Mouse (Mus musculus) embryo, embryonic 9.5 days (tissue): Measurements from ENCODE around the gene Pecam1.
A peak's percentile ranks its signal among the peaks of the same experiment; 100 is the strongest.
"Not testable (repeated sequence)": the region's sequence is repeated elsewhere in the genome, so short reads cannot be mapped to it uniquely, and the experiment has no call there.

ENCODE experiments used
- DNase-seq: peaks from one replicate; pipeline ENCODE4 v3.0.0-alpha.2; 2017; ENCODE audit errors: extremely low spot score

The Pecam1 gene

DNA sequence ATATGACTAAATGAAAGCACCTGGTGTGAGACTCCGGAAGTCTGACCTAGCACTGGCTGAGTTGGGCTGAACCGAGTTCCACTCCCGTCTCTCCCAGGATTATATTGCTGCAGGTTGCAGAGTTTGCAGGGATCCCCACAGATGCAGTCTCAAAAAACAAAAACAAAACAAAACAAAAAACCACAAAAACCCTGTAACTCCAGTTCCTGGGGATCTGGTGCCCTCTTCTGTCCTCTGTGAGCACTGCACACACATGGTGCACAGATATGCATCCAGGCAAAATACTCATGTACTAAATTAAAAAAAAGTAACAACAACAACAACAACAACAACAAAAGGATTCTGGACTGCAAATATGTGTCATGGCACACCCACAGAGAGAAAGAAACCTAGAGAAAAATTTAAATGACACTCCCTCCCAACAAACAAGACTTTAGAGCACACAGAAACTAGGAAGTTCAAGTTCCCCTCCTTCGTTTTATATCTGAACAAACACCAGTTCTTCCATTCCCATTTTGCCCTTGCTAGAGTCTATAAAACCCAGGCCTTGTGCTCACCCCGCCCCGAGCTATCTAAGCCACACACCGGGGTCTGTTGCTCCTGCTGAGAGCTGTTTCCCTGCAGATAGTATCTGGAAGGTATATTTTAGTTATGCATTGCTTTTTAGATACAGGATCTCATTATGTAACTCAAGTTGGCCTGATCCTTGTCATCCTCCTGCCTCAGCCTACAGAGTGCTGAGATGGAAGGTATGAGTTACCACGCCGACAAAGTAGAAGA is 20.0 kb upstream of the Pecam1 start:
- DNase-seq, result no peak

DNA sequence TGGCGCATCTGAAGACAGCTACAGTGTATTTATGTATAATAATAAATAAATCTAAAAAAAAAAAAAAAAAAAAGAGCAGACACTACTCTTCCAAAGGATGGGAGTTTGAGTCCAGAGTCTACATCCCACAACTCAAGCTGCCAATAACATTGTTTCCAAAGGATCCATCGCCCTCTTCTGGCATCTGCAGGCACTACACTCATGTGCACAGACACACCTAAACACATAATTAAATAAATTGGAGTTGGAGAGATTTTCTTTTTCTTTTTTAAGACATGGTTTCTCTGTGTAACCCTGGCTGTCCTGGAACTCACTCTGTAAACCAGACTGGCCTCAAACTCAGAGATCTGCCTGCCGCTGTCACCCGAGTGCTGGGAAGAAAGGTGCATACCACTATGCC is 17.1 kb upstream of the Pecam1 start:
- no peak for DNase-seq

DNA sequence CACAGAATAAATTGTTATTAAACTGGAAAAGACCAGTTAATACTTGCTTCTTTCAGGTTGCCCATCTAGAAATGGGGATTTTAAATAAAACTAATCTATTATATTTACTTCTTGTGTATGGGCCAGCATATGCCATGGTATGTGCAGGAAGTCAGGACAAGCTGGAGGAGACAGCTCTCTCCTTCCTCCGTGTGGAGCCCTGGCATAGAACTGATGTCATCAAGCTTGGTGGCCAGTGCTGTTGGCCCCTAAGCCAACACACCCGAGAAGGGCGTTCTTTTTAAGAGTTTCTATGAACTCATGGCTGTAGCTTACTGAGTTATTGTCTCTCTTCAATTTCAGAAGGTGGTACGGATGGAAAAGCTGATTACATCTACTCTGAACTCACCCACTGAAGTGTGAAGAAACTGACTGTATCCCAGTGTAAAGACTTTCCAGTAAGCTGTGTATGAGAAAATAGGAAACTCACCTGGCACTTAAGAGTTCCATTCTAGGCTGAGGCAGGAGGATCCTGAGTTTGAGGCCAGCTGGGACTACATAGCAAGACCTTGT is 16.3 kb upstream of the Pecam1 start:
- no peak for DNase-seq

DNA sequence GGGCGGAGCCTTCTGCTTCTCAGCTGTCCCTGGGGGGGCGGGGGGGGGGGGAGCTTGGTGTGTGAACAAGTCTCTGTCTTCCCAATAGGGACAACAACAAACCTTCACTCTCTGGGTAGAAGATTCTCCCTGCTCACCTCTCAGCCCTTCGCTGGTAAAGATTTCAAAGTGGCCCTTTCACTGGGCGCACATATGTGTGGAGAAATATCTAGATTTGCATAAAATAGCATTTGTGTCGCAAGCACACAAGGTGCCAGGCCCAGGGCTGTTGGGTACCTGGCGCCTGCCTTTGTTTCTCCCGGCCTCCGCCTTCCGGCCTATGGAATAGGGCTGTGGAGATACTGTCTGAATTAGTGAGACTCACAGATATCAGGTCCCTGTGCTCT is 12.4 kb upstream of the Pecam1 start:
- DNase-seq, result no peak

DNA sequence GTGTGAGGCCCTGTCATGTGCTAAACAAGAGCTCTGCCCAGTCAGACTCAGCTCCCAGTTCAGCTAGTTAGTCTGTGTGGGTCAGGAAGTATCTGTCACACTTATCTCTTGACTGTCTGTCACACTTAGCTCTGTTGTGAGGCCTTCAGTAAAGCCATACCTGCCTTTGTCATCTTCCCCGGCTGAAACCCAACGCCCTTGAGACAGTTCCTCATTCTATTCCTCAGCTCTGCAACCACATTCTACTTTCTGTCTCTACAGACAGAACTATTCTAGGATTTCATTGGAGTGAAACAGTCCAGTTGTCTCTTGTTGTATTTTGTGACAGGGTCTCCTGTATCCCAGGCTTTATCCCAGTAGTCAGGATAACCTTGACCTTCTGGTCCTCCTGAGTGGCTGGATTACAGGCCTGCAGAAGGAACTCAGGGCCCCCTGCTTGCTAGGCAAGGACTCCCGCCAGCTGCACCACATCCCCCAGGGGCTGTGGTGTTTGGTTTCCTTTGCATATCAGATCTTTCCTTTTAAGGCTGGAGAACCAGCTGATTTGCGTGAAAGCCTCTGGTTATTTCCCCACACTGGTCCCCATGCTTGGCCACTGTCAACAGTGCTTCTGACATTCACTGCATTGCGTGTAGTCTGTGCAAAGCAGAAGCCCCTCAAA is 11.8 kb upstream of the Pecam1 start:
- DNase-seq, result no peak

DNA sequence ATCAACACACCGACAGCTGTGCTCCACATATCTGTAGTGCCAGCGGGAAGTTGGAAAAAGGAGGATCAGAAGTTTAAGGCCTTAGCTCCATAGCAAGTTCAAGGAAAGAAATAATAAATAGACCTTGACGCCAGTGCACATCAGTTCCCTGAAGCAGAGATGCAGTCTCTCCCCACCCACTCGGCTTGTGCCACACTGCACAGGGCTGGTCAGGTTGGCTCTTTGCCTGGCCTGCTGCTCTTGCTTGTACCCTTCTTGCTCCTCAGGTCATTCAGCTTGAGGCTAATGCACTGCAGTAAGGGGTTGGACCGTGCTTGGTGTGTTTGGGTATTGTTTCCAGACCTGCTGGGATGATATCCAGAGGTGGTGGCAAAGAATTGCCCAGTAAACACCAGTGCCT is 10.1 kb upstream of the Pecam1 start:
- no peak for DNase-seq

DNA sequence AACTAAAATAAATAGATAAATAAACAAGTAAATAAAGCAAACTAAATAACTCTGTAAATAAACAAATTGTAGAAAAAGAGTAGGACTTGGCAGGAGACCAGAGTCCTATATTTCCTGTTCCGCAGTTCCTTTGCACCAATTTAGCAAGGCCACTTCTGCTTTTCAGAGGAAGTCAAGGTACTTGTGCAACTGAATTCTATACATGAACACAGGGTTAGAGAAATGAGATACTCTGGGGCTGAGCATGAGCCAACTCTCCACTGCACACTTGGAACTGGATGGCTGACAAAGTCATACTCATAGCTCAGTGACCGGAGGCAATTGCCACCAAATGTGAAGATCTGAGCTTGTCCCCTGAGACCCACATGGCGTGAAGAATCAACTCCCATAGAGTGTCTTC is 8.6 kb upstream of the Pecam1 start:
- DNase-seq, result no peak

DNA sequence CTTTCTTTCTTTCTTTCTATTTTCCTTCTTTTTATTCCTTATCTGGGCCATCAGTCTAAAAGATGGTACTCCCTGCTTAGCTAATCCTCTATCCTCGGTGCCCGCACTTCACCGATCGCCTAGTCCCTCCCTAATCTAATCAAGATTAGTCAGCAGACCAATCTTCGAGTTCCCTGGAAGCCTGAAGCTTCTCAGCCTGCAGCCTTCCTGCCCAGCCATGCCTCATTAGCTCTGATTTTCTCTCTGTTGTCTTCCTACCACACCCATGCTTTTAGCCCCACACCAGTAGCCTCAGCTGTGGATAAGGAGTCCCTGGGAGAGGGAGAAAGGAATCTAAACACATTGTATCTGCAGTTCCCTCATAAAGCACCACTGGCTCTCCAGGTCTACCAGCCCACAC is 5.2 kb upstream of the Pecam1 start:
- no peak for DNase-seq

DNA sequence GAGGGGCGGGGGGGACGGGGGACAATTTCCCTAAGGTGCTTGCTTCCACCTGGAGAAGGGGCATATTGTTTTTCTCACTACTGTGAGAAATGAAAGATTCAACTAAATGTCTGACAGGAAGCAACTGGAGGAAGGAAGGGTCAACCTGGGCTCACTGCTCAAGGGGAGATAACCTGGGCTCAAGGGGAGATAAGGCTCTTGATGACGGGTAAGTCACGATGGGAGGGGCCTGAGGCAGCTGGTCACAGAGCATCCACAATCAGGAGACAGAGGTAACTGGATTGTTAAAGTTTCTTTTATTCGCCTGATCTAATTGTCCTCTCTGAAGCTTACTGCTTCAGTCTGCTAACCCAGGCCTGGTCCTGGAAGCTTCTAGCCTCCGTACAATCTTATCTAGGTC is 2.9 kb upstream of the Pecam1 start:
- no peak for DNase-seq

DNA sequence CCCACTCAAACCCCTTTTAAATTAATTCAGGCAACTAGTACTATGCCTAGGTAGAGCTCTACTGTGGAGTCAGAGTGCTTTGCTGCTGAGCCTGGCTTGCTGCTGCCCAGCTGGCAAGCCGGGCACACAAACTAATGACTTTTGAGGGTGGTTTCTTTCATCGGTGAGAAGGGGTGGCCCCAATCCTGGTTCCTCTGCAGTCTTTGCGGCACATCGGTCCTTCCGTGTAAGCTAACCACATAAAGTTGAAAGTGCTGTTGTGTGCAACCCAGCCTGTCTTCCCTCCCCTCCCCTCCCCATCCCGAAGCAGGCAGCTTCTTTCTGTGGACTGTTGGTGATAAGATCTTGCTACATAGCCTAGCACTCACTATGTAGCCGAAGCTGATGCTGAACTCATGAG is 1.7 kb upstream of the Pecam1 start:
- no peak for DNase-seq

DNA sequence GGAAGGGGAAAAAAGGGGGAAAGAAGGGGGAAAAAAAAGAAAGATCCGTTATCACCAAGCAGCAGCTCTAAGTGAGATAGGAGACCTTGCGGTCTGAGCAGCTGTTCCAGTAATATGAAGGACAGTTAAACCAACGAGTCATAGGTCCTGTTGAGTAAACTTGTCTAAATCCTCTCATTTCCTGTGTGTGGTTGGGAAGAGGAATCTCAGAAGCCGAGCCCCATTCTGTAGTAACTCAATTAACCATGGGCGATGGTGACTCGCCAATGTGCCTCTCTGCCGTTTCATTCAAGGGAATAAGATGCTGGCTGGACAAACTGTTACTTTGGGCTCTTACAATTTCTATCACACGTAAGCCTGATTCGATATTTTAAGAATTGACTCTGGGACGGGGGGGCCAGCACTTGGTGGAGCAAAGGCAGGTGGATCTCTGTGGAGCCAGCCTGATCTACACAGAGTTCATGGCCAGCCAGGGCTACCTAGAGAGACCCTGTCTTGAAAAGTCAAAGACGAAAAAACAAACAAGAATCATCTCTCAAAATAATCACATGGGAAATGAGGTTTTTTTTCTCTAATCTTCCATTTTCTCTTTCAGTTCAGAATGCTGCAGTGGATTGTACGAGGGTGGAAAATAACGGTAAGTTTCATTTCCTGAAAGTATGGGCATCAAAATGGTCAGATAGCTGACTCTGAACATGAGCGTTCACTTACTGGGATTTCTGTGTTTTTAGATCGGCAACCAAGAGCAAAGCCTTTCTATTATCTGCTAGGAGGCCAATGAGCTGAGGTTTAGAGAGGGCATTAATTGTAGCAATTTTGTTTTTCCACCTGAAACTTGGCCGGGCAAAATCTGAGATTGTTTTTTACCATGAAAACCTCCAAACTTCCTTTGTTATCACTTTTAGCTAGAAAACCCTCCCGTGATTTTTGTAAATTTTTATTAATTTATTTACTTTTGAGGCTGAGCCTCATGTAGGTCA is 901 bp upstream of the Pecam1 start, which contains the start of gene Milr1:
Gene Milr1 (plus strand): TSS at position 188 of the 980 bp plus-strand sequence.
- no peak for DNase-seq

DNA sequence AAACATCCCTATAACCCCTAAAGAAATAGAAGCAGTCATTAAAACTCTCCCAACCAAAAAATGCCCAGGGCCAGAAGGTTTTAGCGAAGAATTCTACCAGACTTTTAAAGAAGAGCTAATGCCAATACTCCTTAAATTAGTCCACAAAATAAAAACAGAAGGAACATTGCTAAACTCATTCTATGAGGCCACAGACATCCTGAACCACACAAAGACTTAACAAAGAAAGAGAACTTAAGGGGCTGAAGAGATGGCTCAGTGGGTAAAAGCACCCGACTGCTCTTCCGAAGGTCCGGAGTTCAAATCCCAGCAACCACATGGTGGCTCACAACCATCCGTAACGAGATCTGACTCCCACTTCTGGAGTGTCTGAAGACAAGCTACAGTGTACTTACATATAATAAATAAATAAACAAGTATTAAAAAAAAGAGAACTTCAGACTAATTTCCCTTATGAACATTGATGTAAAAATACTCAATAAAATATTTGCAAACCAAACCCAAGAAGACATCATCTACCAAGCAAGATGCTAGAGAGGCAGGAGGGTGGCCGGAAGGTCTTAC is 789 bp downstream of the Pecam1 start:
- not testable (repeated sequence) for DNase-seq

DNA sequence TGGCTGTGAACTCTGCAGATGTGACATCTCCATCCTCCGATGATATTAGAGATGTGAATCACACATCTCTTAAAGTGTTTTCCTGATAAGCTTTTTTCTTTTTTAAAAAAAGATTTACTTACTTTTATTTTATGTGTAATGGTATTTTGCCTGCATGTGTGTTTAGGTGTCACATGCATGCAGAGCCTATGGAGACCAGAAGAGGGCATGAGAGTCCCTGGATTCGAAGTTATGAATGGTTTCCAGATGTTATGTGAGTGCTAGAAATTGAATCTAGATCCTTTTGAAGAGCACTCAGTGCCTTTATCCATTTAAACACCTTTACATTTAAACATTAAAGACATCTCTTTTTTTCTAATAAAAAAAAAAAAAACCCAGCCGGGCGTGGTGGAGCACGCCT is 5.5 kb downstream of the Pecam1 start:
- DNase-seq, result no peak

DNA sequence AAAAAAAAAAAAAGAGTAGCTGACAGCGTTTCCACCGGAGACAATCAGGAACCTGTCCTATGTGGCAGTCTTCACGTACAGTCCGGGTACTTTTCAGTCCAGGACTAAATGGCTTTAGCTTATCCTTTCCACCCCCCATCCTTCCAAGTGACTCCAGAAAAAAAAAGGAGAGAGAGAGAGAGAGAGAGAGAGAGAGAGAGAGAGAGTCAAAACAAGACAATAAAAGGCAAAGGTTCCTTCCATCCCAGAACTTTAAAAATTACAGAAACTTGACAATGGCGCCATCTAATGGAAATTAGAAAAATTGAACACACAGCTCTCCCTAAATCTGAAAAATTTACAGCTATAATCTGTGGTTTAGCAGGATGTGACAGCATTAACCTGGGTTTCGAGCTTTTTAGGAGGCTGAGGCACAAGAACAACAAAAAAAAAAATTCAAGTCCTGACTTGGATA is 8.0 kb downstream of the Pecam1 start:
- DNase-seq, result peak; percentile 54

DNA sequence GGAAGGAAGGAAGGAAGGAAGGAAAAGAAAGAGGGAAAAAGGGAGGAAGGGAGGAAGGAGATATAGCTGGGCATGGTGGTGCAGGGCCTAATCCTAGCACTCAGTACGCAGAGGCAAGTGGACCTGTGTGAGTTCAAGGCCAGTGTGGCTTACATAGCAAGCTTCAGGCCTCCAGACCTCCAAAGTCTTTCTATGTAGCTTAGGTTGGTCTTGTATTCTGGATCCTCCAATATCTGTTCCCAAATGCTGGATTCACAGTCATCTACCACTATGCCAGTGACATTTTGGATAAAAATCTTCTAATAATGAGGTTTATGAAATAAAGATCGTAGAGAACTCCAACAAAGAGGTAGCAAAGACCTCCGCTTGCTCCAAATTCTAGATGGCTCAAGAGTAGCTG is 8.6 kb downstream of the Pecam1 start:
- no peak for DNase-seq

DNA sequence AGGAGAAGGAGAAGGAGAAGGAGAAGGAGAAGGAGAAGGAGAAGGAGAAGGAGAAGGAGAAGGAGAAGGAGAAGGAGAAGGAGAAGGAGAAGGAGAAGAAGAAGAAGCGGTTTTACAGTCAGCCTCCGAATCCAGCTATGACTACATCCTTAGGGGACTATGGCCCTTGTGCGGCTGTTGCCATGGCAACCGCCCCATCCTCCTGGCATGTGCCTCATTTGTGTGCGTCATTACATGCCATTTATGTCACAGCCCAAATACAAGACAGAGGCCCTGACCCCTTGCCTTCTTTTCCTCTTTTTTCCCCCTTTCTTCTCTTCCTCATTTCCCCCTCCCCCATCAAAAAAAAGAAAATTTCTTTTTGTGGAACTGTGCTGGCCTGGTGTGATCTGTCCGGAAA is 9.2 kb downstream of the Pecam1 start:
- no peak for DNase-seq

DNA sequence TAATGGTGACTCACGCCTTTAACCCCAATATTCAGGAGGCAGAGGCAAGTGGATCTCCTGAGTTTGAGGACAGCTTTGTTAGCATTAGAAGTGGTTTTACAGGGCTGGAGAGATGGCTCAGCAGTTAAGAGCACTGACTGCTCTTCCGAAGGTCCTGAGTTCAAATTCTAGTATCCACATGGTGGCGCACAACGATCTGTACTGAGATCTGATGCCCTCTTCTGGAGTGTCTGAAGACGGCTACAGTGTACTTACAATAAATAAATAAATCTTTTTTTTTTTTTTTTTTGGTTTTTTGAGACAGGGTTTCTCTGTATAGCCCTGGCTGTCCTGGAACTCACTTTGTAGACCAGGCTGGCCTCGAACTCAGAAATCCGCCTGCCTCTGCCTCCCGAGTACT is 9.7 kb downstream of the Pecam1 start:
- DNase-seq, result not testable (repeated sequence)

DNA sequence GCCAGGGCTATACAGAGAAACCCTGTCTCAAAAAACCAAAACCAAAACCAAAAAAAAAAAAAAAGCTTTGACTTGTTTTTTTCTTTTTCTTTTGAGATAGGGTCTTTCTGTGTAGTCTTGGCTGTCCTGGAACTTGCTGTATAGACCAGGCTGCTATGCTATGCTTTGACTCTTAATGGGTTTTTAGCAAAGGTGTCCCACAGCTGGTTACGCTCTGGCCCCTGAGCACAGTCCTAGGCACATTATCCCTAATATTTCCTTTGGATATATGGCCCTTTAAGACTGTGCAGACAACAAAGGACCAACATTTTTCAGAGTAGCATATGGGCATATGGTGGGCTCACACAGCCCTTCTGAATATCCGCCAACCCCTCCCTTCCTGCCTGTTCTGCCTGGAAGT is 11.3 kb downstream of the Pecam1 start:
- DNase-seq, result no peak

DNA sequence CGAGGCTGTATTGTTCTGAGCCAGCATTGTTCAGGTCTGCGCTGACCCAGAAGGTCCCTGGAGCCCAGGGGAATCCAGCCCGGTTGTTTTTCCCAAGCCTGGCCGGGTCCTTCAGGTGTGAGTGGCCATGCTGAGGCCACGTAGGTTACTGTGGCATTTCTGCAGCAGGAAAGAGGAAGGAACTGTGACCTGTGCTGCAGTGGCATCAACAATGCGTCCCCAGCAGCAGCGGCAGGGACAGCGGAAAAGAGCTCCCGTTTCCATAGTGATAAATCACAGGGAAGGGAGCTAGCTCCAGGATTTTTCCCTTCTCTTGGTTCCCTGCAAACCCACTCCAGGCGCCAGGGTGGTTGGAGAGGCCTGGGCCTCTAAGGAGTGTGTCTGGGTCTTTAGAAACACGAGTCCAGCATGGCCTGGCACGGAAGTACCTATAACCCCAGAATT is 13.2 kb downstream of the Pecam1 start:
- DNase-seq, result peak; percentile 49

DNA sequence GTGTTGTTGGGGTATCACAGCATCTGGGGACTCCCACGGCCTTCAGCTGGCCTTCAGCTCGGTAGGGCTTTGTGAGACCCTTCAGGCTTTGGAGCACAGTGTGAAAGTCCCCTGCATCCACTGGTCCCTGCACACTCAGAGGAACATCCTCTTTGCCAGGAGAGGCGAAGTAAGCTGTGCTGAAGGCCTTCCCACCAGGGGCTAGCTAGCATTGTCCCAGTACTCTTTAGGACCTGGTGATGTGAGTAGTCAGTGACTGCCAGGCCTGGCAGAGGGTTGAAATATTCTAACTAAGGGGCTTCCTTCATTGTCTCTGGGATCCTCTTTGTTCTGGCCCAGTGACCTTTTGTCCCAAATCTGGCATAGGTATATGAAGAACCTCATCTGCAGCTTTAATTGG is 13.8 kb downstream of the Pecam1 start:
- no peak for DNase-seq

DNA sequence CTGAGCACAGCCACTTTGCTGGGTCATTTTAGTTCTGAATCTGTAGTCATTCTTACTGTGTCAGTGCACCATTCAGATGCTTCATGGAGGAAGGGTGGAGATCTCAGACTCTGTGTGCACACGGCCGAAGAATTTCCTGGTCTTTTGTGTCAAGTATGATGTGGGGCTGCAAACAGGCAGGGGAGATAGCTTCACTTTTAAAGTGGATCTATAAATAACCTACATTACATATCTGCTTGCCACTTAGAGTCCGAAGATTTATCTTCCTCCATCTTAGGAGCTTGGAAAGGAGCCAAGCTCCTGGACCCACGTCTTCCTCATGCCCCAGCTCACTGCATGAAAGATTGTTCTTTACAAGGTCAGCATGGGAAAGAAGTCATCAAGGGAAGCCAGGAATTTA is 19.7 kb downstream of the Pecam1 start:
- no peak for DNase-seq

DNA sequence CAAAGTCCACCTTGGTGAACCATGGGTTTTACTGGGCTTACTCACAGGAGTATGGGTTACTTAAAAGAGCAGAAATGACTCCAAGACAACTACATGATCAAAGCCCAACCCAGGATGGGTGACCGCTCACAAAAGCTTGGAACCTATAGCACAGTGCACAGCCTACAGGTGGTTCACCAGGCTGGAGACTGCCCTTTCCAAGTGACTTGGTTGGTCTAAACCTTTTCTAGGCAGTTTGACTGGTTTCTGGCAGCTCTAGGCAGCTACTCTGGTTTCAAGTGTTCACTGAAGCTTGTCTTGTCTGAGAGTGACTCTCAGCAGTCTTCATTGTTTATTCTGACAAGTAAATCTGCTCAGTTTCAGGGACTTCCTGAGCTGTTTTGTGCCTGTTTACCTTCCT is 20.8 kb downstream of the Pecam1 start:
- DNase-seq, result no peak
